Mouse (Mus musculus) forebrain, postnatal 0 days (tissue): ENCODE measurements at regions not wholly inside any gene's neighbourhood (a gene's known extent, or its start where the extent isn't known, plus 50 kb on each side); places are given as distances from the start of the nearest gene placed in this dataset.
A peak's percentile ranks its signal among the peaks of the same experiment; 100 is the strongest.

ENCODE experiments used
- ATAC-seq: fragments of 200-750 bp; cut with Nextera tagmentation; 2 replicates; pipeline ENCODE4 v1.8.0; 2017; ENCODE audit warnings: mild to moderate bottlenecking, moderate library complexity
- DNase-seq: peaks from one replicate; pipeline ENCODE4 v3.0.0-alpha.2; 2015
- H3K27ac ChIP-seq: fragments of 300-500 bp; sonication (generic); 2 replicates; pipeline ENCODE4 v1.5.1; 2014; ENCODE audit warnings: low read depth, mild to moderate bottlenecking, antibody characterized with exemption, low read length, moderate library complexity, mixed read lengths
- H3K27me3 ChIP-seq: fragments of 300-500 bp; sonication (generic); 2 replicates; pipeline ENCODE4 v1.6.1; 2014; ENCODE audit warnings: mild to moderate bottlenecking, low read length, mixed read lengths; ENCODE audit not compliant: insufficient read depth
- H3K36me3 ChIP-seq: fragments of 300-500 bp; sonication (generic); 2 replicates; pipeline ENCODE4 v1.6.1; 2014; ENCODE audit warnings: mild to moderate bottlenecking, moderate library complexity; ENCODE audit not compliant: insufficient read depth
- H3K4me1 ChIP-seq: fragments of 300-500 bp; sonication (generic); 2 replicates; pipeline ENCODE4 v1.6.1; 2014; ENCODE audit warnings: antibody characterized with exemption; ENCODE audit not compliant: insufficient read depth
- H3K4me2 ChIP-seq: fragments of 300-500 bp; sonication (generic); 2 replicates; pipeline ENCODE4 v1.6.1; 2014; ENCODE audit warnings: low read depth, mild to moderate bottlenecking, moderate library complexity
- H3K4me3 ChIP-seq: fragments of 300-500 bp; sonication (generic); 2 replicates; pipeline ENCODE4 v1.5.1; 2014; ENCODE audit warnings: low read depth, low read length, mixed read lengths
- H3K9ac ChIP-seq: fragments of 300-500 bp; sonication (generic); 2 replicates; pipeline ENCODE4 v1.6.1; 2014; ENCODE audit warnings: mild to moderate bottlenecking
- H3K9me3 ChIP-seq: fragments of 300-500 bp; sonication (generic); 2 replicates; pipeline ENCODE4 v1.6.1; 2016; ENCODE audit warnings: low read length
- CTCF ChIP-seq: sonication (generic); IDR thresholded peaks from 2 replicates; pipeline ENCODE4 v1.5.1; 2016; ENCODE audit warnings: antibody characterized with exemption, control low read depth, low read depth
- WGBS: fragments of 180-500 bp; shearing (Covaris S2); extraction: QIAGEN DNeasy Blood & Tissue Kit; methylation state at CpG from one replicate; pipeline ENCODE4 v1.1.7; 2014; 5-methylcytosine and 5-hydroxymethylcytosine counted together

GRCm38 (mm10) chr3:156094990-156095389, 466.6 kb upstream of the Negr1 start:
- no peak for DNase-seq
- no peaks in the 10 kb centered on the region for H3K4me1 ChIP-seq
- no peak for ATAC-seq
- H3K27me3 ChIP-seq, result no peaks in the 10 kb centered on the region
- H3K9me3 ChIP-seq, result no peaks in the 10 kb centered on the region
- H3K9ac ChIP-seq, result no peak overlapping the region
- 76% methylated on average over 3 of the region's 3 CpGs for WGBS
- no peaks in the 10 kb centered on the region for H3K36me3 ChIP-seq
- no peak for TF ChIP-seq CTCF
- no peak overlapping the region for H3K27ac ChIP-seq
- no peak overlapping the region for H3K4me3 ChIP-seq
- no peak overlapping the region for H3K4me2 ChIP-seq

- H3K27me3 ChIP-seq, result no peaks in the 10 kb centered on the region
- WGBS, result 87% methylated on average over 1 of the region's 1 CpGs
- ATAC-seq (no peak), DNase-seq (no peak)
- H3K9ac ChIP-seq, result no peak overlapping the region
- no peaks in the 10 kb centered on the region for H3K4me1 ChIP-seq
- no peak for TF ChIP-seq CTCF
- no peak overlapping the region for H3K4me3 ChIP-seq
- no peak overlapping the region for H3K27ac ChIP-seq
- H3K4me2 ChIP-seq, result no peak overlapping the region
- no peaks in the 10 kb centered on the region for H3K36me3 ChIP-seq
- H3K9me3 ChIP-seq, result no peaks in the 10 kb centered on the region
Measured at GRCm38 (mm10) chr3:156105788-156106187, 455.8 kb upstream of the Negr1 start.

GRCm38 (mm10) chr3:156120341-156120740, 441.3 kb upstream of the Negr1 start:
- Histone ChIP-seq H3K4me3 (no peak overlapping the region), H3K36me3 (no peaks in the 10 kb centered on the region), H3K4me2 (no peak overlapping the region), H3K9me3 (no peaks in the 10 kb centered on the region), H3K9ac (no peak overlapping the region), H3K27me3 (no peaks in the 10 kb centered on the region), H3K4me1 (no peaks in the 10 kb centered on the region), H3K27ac (no peak overlapping the region)
- no peak for TF ChIP-seq CTCF
- whole genome bisulfite sequencing, result 24% methylated on average over 3 of the region's 3 CpGs
- DNase-seq, result no peak
- no peak for ATAC-seq

GRCm38 (mm10) chr3:156131598-156131997, 430.0 kb upstream of the Negr1 start:
- no peaks in the 10 kb centered on the region for H3K36me3 ChIP-seq
- no peaks in the 10 kb centered on the region for H3K4me1 ChIP-seq
- no peaks in the 10 kb centered on the region for H3K9me3 ChIP-seq
- no peak overlapping the region for H3K4me3 ChIP-seq
- 60% methylated on average over 1 of the region's 1 CpGs for WGBS
- no peak overlapping the region for H3K4me2 ChIP-seq
- ATAC-seq (no peak), DNase-seq (no peak)
- no peak for TF ChIP-seq CTCF
- no peaks in the 10 kb centered on the region for H3K27me3 ChIP-seq
- H3K9ac ChIP-seq, result no peak overlapping the region
- H3K27ac ChIP-seq, result no peak overlapping the region

- Histone ChIP-seq H3K4me2 (no peak overlapping the region), H3K9me3 (no peaks in the 10 kb centered on the region), H3K36me3 (no peaks in the 10 kb centered on the region), H3K4me3 (no peak overlapping the region), H3K27ac (no peak overlapping the region), H3K9ac (no peak overlapping the region), H3K4me1 (no peaks in the 10 kb centered on the region), H3K27me3 (no peaks in the 10 kb centered on the region)
- ATAC-seq (no peak), DNase-seq (no peak)
- 66% methylated on average over 5 of the region's 5 CpGs for WGBS
- no peak for TF ChIP-seq CTCF
Measured at GRCm38 (mm10) chr3:156141355-156141754, 420.2 kb upstream of the Negr1 start.

GRCm38 (mm10) chr3:156149322-156149721, 412.3 kb upstream of the Negr1 start:
- Histone ChIP-seq H3K4me1 (no peaks in the 10 kb centered on the region), H3K27me3 (no peaks in the 10 kb centered on the region), H3K27ac (no peak overlapping the region), H3K9me3 (no peaks in the 10 kb centered on the region), H3K36me3 (no peaks in the 10 kb centered on the region), H3K4me2 (no peak overlapping the region), H3K9ac (no peak overlapping the region), H3K4me3 (no peak overlapping the region)
- WGBS, result 57% methylated on average over 3 of the region's 3 CpGs
- peak; percentile 84 for ATAC-seq
- peak; percentile 9 for DNase-seq
- no peak for TF ChIP-seq CTCF

GRCm38 (mm10) chr3:156170076-156170475, 391.5 kb upstream of the Negr1 start:
- no peaks in the 10 kb centered on the region for H3K36me3 ChIP-seq
- H3K4me2 ChIP-seq, result no peak overlapping the region
- no peak overlapping the region for H3K4me3 ChIP-seq
- no peak overlapping the region for H3K9ac ChIP-seq
- ATAC-seq, result no peak
- no peak for TF ChIP-seq CTCF
- no peaks in the 10 kb centered on the region for H3K27me3 ChIP-seq
- no peaks in the 10 kb centered on the region for H3K9me3 ChIP-seq
- no peaks in the 10 kb centered on the region for H3K4me1 ChIP-seq
- no peak for DNase-seq
- no peak overlapping the region for H3K27ac ChIP-seq

GRCm38 (mm10) chr3:156198688-156199087, 362.9 kb upstream of the Negr1 start:
- ATAC-seq (no peak), DNase-seq (no peak)
- H3K4me1 ChIP-seq, result no peaks in the 10 kb centered on the region
- H3K4me3 ChIP-seq, result no peak overlapping the region
- no peak for TF ChIP-seq CTCF
- H3K27me3 ChIP-seq, result no peaks in the 10 kb centered on the region
- H3K9ac ChIP-seq, result no peak overlapping the region
- H3K4me2 ChIP-seq, result no peak overlapping the region
- no peaks in the 10 kb centered on the region for H3K9me3 ChIP-seq
- H3K27ac ChIP-seq, result no peak overlapping the region
- no peaks in the 10 kb centered on the region for H3K36me3 ChIP-seq
